Mouse (Mus musculus): ENCODE measurements around the gene Serping1. TPM values are rescaled to one million over a fixed set of nuclear protein-coding genes. Genes with fewer than 3 reads are reported as not detected.
"Not testable (repeated sequence)": the region's sequence is repeated elsewhere in the genome, so short reads cannot be mapped to it uniquely, and the experiment has no call there.

The Serping1 gene
- 10 to 100 TPM; 27.2 to 30.0 TPM for total RNA-seq (2021)

- DNase-seq = no peak
These were observed at the start of gene Serping1 for GRCm38 (mm10) chr2:84775241-84775640. Serping1 (minus strand) TSS chr2:84775444.

- DNase-seq = no peak
These were observed 48.0 kb upstream of the Serping1 start for GRCm38 (mm10) chr2:84823237-84823636.

GRCm38 (mm10) chr2:84822552-84822951 is 47.3 kb upstream of the Serping1 start, which contains the start of gene Smtnl1:
Smtnl1 (minus strand) TSS chr2:84822652.
- DNase-seq = no peak

GRCm38 (mm10) chr2:84819861-84820260 is 44.6 kb upstream of the Serping1 start:
- DNase-seq = peak; percentile 39

- DNase-seq = no peak
These were observed 37.4 kb upstream of the Serping1 start for GRCm38 (mm10) chr2:84812676-84813075.

GRCm38 (mm10) chr2:84811880-84812279 is 36.6 kb upstream of the Serping1 start:
- no peak for DNase-seq

GRCm38 (mm10) chr2:84810886-84811577 is 35.8 kb upstream of the Serping1 start:
- peak; percentile 94 for DNase-seq

GRCm38 (mm10) chr2:84810526-84810885 is 35.3 kb upstream of the Serping1 start:
- DNase-seq = no peak

GRCm38 (mm10) chr2:84809330-84809729 is 34.1 kb upstream of the Serping1 start:
- DNase-seq = no peak

- DNase-seq = no peak
These were observed 31.3 kb upstream of the Serping1 start for GRCm38 (mm10) chr2:84806546-84806945.

- no peak for DNase-seq
These were observed 28.7 kb upstream of the Serping1 start for GRCm38 (mm10) chr2:84803963-84804362.

- DNase-seq = not testable (repeated sequence)
These were observed 26.0 kb upstream of the Serping1 start for GRCm38 (mm10) chr2:84801223-84801622.

- DNase-seq = no peak
These were observed 25.1 kb upstream of the Serping1 start for GRCm38 (mm10) chr2:84800304-84800703.

- peak; percentile 75 for DNase-seq
These were observed 23.9 kb upstream of the Serping1 start for GRCm38 (mm10) chr2:84799041-84799561.

GRCm38 (mm10) chr2:84798493-84798921 is 23.3 kb upstream of the Serping1 start, which contains the start of gene Ube2l6:
Ube2l6 (plus strand) TSS chr2:84798828.
- DNase-seq = peak; percentile 71

- DNase-seq = peak; percentile 88
These were observed 22.7 kb upstream of the Serping1 start for GRCm38 (mm10) chr2:84797833-84798492.

GRCm38 (mm10) chr2:84793871-84794270 is 18.6 kb upstream of the Serping1 start:
- no peak for DNase-seq

- no peak for DNase-seq
These were observed 17.9 kb upstream of the Serping1 start for GRCm38 (mm10) chr2:84793154-84793553.

GRCm38 (mm10) chr2:84792516-84792915 is 17.3 kb upstream of the Serping1 start:
- peak; percentile 40 for DNase-seq

- DNase-seq = no peak
These were observed 15.2 kb upstream of the Serping1 start for GRCm38 (mm10) chr2:84790418-84790817.

- no peak for DNase-seq
These were observed 13.1 kb upstream of the Serping1 start for GRCm38 (mm10) chr2:84788316-84788715.

GRCm38 (mm10) chr2:84783840-84784566 is 8.8 kb upstream of the Serping1 start:
- DNase-seq = peak; percentile 44

- no peak for DNase-seq
These were observed 8.1 kb upstream of the Serping1 start for GRCm38 (mm10) chr2:84783315-84783714.
